Mouse (Mus musculus) olfactory bulb, adult 2 months (tissue): ENCODE measurements around the gene Ehd4.

ENCODE experiments used
- CTCF ChIP-seq: fragments of 200-500 bp; IDR thresholded peaks from 2 replicates; pipeline ENCODE4 v1.5.1; 2012; ENCODE audit warnings: low read depth, mild to moderate bottlenecking, low read length, moderate library complexity; ENCODE audit not compliant: insufficient read depth
- POLR2A ChIP-seq: fragments of 200-500 bp; IDR thresholded peaks from 2 replicates; pipeline ENCODE4 v1.6.1; 2012; ENCODE audit warnings: mild to moderate bottlenecking, low read depth, low read length, moderate library complexity; ENCODE audit not compliant: insufficient read depth

GRCm38 (mm10) chr2:120126901-120127300, 27.5 kb downstream of the Ehd4 start:
- no peak for TF ChIP-seq CTCF
- TF ChIP-seq POLR2A = no peak
